Mouse (Mus musculus) myocyte (in vitro differentiated cells): ENCODE measurements around the gene Prkaa2.

Source experiments
- E2F4 ChIP-seq: IDR thresholded peaks from one replicate; pipeline ENCODE4 v1.6.1; 2011; ENCODE audit warnings: mild to moderate bottlenecking, control low read depth, moderate library complexity; ENCODE audit not compliant: insufficient read depth
- MYOD1 ChIP-seq, 3 experiments: IDR thresholded peaks; one replicate each; pipeline ENCODE4 v1.6.1; 2011; ENCODE audit warnings: control low read depth in 2 of 3, low read depth in 2 of 3, mild to moderate bottlenecking in 2 of 3, moderate library complexity in 1 of 3; ENCODE audit not compliant: insufficient read length in 2 of 3, control insufficient read depth in 1 of 3
- MYOG ChIP-seq, 3 experiments: IDR thresholded peaks; one replicate each; pipeline ENCODE4 v1.6.1; 2011; ENCODE audit warnings: control low read depth in 2 of 3, low read depth in 2 of 3, mild to moderate bottlenecking in 2 of 3; ENCODE audit not compliant: insufficient read length in 2 of 3, control insufficient read depth in 1 of 3, insufficient read depth in 1 of 3
- POLR2A ChIP-seq: IDR thresholded peaks from one replicate; pipeline ENCODE4 v1.6.1; 2011; ENCODE audit warnings: low read depth, mild to moderate bottlenecking, control low read depth, moderate library complexity; ENCODE audit not compliant: insufficient read length
- POLR2AphosphoS2 ChIP-seq: IDR thresholded peaks from one replicate; pipeline ENCODE4 v1.6.1; 2011; ENCODE audit warnings: low read depth, control low read depth; ENCODE audit not compliant: insufficient read length
- SRF ChIP-seq: IDR thresholded peaks from one replicate; pipeline ENCODE4 v1.6.1; 2011; ENCODE audit warnings: low read depth; ENCODE audit not compliant: control insufficient read depth, insufficient read length
- TCF12 ChIP-seq: IDR thresholded peaks from one replicate; pipeline ENCODE4 v1.6.1; 2011; ENCODE audit warnings: mild to moderate bottlenecking, control low read depth; ENCODE audit not compliant: poor library complexity, insufficient read depth, severe bottlenecking
- USF1 ChIP-seq: IDR thresholded peaks from one replicate; pipeline ENCODE4 v1.6.1; 2011; ENCODE audit warnings: low read depth, mild to moderate bottlenecking, control low read depth, moderate library complexity

- TF ChIP-seq MYOD1 (IDR thresholded peaks at IDR 0.05; ENCODE audit: control insufficient read depth in 1 of 3, insufficient read length in 2 of 3, low read depth in 2 of 3) (peak; percentile 31 to 59 (median 36)), POLR2A (no peak), USF1 (peak; percentile 49), MYOG (IDR thresholded peaks at IDR 0.05; ENCODE audit: control insufficient read depth in 1 of 3, insufficient read depth in 1 of 3, insufficient read length in 2 of 3, low read depth in 2 of 3) (peak in 1 of 3 experiments; percentile 64), E2F4 (no peak), POLR2AphosphoS2 (no peak), SRF (no peak), TCF12 (peak; percentile 13)
Measured at GRCm38 (mm10) chr4:105133350-105134050, 23.8 kb upstream of the Prkaa2 start.
